Mouse (Mus musculus) yolk sac, embryonic 10.5 days (tissue): ENCODE measurements around the gene Izumo4.

Source experiments
- DNase-seq: peaks from one replicate; pipeline ENCODE4 v3.0.0-alpha.2; 2017; ENCODE audit warnings: low spot score

Izumo4 gene

GRCm38 (mm10) chr10:80687850-80688249 lies 14.1 kb upstream of the Izumo4 start:
- DNase-seq, result no peak

DNA sequence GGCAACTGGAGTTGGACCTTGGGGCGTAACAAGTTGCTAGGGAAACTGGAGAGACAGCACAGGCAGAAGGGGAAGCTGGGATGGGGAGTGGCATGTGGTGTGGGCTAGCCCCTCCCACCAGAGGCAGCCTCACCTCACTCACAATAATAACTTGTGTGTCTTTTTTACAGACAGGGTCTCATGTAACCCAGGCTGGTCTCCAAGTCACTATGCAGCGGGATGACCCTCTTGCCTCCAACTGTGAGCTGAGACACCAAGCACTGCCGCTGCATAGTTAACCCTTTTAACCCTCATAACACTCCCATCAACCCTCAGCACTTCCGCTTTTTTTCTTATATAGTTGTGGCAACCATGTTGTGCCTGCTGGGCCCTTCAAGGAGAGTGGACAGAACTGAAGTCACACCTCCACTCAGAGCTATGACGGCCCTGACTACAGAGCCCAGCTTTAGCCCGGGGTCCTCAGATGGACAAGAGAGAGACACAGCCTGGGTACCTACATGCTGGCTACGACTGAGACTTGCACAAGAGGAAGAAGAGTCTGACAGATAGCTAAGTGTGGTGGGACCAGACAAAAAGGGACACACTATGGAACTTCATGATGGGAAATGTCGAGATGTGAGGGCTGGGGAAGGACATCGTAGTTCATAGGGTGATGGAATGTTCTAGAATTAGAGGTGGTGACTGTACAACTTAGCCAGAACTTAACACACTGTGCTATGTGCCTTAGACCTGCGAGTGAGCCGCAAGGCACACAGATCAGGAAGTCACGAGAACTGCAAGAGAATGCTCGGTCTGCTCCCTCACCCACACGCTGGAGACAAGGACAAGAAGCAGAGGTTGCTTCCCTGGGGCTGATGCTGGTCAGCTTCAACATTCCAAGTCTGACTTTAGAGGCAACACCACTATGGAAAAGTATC lies 9.5 kb upstream of the Izumo4 start:
- DNase-seq, result no peak

DNA sequence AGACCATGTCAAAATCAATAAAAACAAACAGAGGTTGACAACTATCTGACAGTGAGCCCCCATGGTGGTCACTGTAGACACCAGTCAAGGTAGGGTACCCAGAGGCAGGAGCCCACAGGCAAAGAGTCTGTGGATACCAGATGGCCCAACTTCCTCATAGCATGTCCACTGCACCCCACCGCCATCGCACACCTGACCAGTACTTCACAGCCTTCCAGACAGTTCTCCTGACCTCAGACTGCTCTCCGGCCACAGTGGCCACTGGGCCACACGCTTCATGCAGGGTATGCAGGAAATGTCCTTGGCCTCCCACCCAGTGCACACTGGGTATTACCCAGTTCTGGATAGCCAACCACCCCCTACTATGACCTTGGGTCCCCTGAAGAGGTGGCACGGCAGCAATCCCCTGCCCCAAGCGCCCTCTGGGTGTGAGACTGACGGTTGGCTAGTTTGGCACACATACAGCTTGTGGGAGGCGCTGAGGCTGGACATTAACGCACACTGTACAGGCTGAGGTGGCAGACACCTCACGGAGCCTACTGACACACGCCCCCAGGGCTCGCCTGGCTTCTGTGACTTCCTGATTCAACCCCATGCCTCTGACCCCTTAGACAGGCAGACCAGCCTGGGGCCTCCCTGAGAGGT lies 8.5 kb upstream of the Izumo4 start:
- no peak for DNase-seq

GRCm38 (mm10) chr10:80694159-80694938 lies 7.6 kb upstream of the Izumo4 start:
- DNase-seq, result no peak

DNA sequence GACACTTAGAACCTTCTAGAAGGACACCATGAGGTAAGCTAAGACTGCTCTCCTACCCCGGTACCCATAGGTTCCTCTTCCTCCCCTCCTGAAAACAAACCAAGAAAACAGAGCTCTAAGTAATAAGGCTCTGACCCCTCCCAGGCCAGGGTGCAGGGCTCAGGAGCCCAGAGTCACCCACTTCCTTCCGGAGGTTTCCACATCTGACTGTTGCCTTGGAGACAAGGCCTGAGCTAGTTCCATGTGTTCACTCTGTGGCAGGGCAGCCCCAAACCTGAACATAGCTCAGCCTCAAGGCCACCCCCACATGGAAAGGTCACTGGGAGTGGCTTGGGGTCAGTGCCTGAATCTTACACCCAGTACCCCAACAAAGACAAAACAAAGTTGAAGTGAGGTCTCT lies 6.8 kb upstream of the Izumo4 start:
- DNase-seq, result no peak

GRCm38 (mm10) chr10:80695801-80696501 lies 6.0 kb upstream of the Izumo4 start:
- no peak for DNase-seq

- no peak for DNase-seq
Observed at GRCm38 (mm10) chr10:80696502-80697392, 5.2 kb upstream of the Izumo4 start.

GRCm38 (mm10) chr10:80697393-80697787 lies 4.6 kb upstream of the Izumo4 start:
- no peak for DNase-seq

DNA sequence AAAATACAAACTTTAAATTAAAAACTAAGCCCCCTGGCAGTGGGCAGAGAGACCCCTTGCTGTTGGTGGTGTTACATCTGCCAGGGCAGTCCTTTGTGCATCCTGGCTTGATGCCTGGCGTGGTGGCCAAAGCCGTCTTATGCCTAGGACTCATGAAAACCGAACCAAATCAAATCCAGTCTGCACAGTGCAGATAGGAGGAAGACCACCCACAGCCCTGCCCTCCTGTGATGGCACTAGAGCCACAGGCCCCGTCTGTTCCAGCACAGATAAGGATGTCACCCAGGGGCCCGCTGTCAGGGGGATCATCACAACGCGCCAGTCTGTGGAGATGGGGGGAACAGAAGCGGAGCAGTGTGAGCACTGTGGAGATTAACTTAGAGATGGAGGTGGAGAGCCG lies 4.2 kb upstream of the Izumo4 start:
- peak; percentile 39 for DNase-seq

DNA sequence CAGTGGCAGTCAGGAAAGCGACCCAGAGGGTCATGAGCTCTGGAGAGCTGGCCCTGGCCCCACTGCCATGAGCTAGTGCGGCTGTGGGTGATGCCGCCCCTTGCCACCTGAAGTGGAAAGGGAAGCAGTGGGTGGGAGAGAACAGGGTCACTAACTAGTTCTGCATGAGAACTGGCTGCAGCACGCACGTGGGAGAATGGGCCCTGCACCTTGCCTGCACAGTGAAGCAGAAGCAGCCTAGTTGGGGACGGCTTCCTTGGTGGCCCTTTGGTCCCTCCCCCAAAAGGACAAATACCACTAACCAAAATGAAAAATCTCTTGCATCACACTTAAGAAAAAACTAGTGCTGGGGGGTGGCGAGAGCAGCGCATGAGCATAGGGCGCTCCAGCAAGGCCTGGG lies 3.4 kb upstream of the Izumo4 start:
- no peak for DNase-seq

GRCm38 (mm10) chr10:80700038-80700504 lies 1.9 kb upstream of the Izumo4 start:
- DNase-seq, result no peak

DNA sequence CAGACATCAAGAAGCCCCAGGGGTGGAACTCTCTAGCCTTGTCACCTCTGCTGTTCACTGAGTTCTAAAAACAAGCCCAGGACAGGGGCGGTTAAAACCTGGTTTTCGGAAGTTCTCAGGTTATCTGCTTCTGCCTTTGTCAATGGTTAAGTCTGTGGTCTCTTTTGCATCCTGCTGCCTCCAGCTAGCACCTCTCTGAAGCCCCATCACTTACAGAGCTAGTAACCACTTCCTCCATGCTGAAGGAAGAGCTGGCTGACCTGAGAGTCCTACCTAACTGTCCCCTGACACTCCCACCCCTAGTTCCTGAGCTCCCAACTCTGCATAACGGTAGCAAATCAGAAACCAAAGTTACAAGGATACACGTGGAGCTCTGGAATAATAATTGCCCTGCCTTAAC lies 1.3 kb upstream of the Izumo4 start:
- peak; percentile 18 for DNase-seq

- DNase-seq, result peak; percentile 96
Observed at GRCm38 (mm10) chr10:80702536-80703390, 779 bp downstream of the Izumo4 start.

DNA sequence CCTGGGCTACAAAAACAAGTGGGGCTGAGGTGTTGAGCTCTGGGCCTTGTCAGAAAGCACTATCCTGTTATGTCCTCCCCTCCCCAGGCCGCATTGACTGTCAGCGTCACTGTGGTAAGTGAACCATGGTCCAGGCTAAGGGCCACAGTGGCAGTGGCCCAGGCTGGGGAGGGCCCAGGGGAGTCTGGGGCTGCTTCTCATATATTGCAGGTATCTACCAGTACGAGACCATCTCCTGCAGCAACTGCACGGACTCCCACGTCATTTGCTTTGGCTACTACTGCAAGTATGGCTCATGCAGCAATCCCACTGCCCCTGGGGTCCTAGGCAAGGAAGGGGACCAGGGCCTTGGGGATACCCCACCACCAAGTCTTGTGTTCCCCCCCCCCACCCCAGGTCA lies 1.7 kb downstream of the Izumo4 start:
- no peak for DNase-seq

- no peak for DNase-seq
Observed at GRCm38 (mm10) chr10:80704418-80704817, 2.4 kb downstream of the Izumo4 start.

GRCm38 (mm10) chr10:80705033-80705432 lies 3.0 kb downstream of the Izumo4 start:
- DNase-seq, result no peak

GRCm38 (mm10) chr10:80705479-80705878 lies 3.5 kb downstream of the Izumo4 start:
- no peak for DNase-seq

GRCm38 (mm10) chr10:80710834-80711233 lies 8.8 kb downstream of the Izumo4 start:
- no peak for DNase-seq

DNA sequence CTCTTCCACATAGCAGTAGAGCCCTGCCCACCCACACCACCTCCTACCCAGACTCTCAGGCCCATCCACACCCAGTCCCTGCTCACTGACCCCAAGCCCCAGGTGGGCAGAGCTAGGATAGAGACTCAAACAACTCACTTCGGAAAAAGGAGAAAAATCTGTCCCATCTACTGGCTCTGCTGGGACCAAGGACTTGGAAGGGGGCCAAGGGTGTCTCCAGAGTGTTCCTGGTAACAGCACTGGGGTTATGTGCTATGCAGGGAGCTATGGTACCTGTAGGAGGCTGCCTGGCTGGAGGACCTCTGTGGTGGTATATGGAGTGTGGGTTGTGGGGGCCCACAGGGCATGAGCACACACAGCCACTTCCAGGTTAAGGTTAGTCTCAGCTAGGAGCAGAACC lies 15.3 kb downstream of the Izumo4 start:
- DNase-seq, result no peak
